Mouse (Mus musculus) midbrain, postnatal 0 days (tissue): Measurements from ENCODE around the gene Cd163l1. TPM values are rescaled to one million over a fixed set of nuclear protein-coding genes. Genes with fewer than 3 reads are reported as not detected.

Source experiments
- ATAC-seq: fragments of 200-750 bp; cut with Nextera tagmentation; 2 replicates; pipeline ENCODE4 v1.8.0; 2017; ENCODE audit warnings: moderate number of reproducible peaks, mild to moderate bottlenecking, moderate TSS enrichment, moderate library complexity; ENCODE audit not compliant: low FRiP score
- DNase-seq: peaks from one replicate; pipeline ENCODE4 v3.0.0-alpha.2; 2015; ENCODE audit warnings: low spot score
- H3K27ac ChIP-seq: fragments of 300-500 bp; sonication (generic); 2 replicates; pipeline ENCODE4 v1.5.1; 2014; ENCODE audit warnings: low read depth, mild to moderate bottlenecking, low read length, mixed read lengths
- H3K27me3 ChIP-seq: fragments of 300-500 bp; sonication (generic); 2 replicates; pipeline ENCODE4 v1.6.1; 2014; ENCODE audit warnings: low read length, control low read depth, mixed read lengths; ENCODE audit not compliant: insufficient read depth
- H3K36me3 ChIP-seq: fragments of 300-500 bp; sonication (generic); 2 replicates; pipeline ENCODE4 v1.6.1; 2014; ENCODE audit warnings: low read length, control low read depth, mixed read lengths; ENCODE audit not compliant: insufficient read depth
- H3K4me1 ChIP-seq: fragments of 300-500 bp; sonication (generic); 2 replicates; pipeline ENCODE4 v1.6.1; 2014; ENCODE audit warnings: mild to moderate bottlenecking, control low read depth, antibody characterized with exemption, low read length, mixed read lengths; ENCODE audit not compliant: insufficient read depth
- H3K4me2 ChIP-seq: fragments of 300-500 bp; sonication (generic); 2 replicates; pipeline ENCODE4 v1.6.1; 2014; ENCODE audit warnings: low read depth, mild to moderate bottlenecking, low read length, mixed read lengths; ENCODE audit not compliant: poor library complexity, severe bottlenecking
- H3K4me3 ChIP-seq: fragments of 300-500 bp; sonication (generic); 2 replicates; pipeline ENCODE4 v1.5.1; 2014; ENCODE audit warnings: low read depth, mild to moderate bottlenecking, low read length, moderate library complexity
- H3K9ac ChIP-seq: fragments of 300-500 bp; sonication (generic); replicated peaks from 2 replicates; pipeline ENCODE4 v1.6.1; 2014; ENCODE audit warnings: mild to moderate bottlenecking, low read length, moderate library complexity, mixed read lengths; ENCODE audit not compliant: poor library complexity, severe bottlenecking
- H3K9me3 ChIP-seq: fragments of 300-500 bp; sonication (generic); 2 replicates; pipeline ENCODE4 v1.6.1; 2016; ENCODE audit warnings: low read length, control low read depth
- CTCF ChIP-seq: IDR thresholded peaks from 2 replicates; pipeline ENCODE4 v1.5.1; 2016; ENCODE audit warnings: antibody characterized with exemption, mild to moderate bottlenecking
- WGBS: fragments of 180-500 bp; shearing (Covaris S2); extraction: QIAGEN DNeasy Blood & Tissue Kit; methylation state at CpG from one replicate; pipeline ENCODE4 v1.1.7; 2014; 5-methylcytosine and 5-hydroxymethylcytosine counted together
- polyA plus RNA-seq: library from polyadenylated mRNA; unstranded; fragments of >200 nt; fragmentation: Nextera tagmentation; extraction: Ambion mirVana; gene quantifications from 2 replicates; pipeline ENCODE4 v1.2.1, GENCODE M21; 2015
- total RNA-seq: library from RNA; depleted of rRNA; stranded (reverse); fragments of >200 nt; gene quantifications from 2 replicates; pipeline ENCODE4 v1.2.3, GENCODE M21; 2014

Gene Cd163l1
- total and polyA plus RNA-seq, 2 experiments from 2014 or later = not detected

GRCm38 (mm10) chr7:140206904-140207303, 11.2 kb upstream of the Cd163l1 start:
- Histone ChIP-seq H3K4me1 (no peaks in the 10 kb centered on the region), H3K4me2 (no peak overlapping the region), H3K27ac (no peak overlapping the region), H3K4me3 (no peak overlapping the region), H3K27me3 (no peaks in the 10 kb centered on the region), H3K9ac (no peak overlapping the region), H3K36me3 (no peaks in the 10 kb centered on the region), H3K9me3 (no peaks in the 10 kb centered on the region)
- no peak for TF ChIP-seq CTCF
- ATAC-seq = no peak
- 80% methylated on average over 3 of the region's 3 CpGs for WGBS
- no peak for DNase-seq

DNA sequence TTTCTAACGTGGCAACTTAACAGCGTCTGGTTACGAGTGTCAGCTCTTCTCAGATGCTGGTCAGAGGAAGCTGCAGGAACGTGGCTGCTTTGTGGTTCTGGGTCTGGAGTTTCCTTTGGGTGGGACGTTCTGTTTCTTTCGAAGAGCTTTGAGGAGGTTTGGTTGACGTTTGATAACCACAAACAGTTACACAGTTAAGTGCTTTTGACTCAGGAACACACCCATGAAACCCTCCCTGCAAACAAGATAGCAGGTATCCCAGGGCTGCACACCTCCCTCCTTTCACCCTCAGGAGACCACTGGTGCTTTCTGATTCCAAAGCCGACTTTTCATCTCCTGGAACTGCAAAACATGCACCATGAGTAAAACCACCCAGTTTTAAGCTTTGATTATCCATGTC, 9.9 kb upstream of the Cd163l1 start:
- ATAC-seq (no peak), DNase-seq (no peak)
- Histone ChIP-seq H3K9ac (no peak overlapping the region), H3K36me3 (no peaks in the 10 kb centered on the region), H3K27me3 (no peaks in the 10 kb centered on the region), H3K27ac (no peak overlapping the region), H3K4me3 (no peak overlapping the region), H3K9me3 (no peaks in the 10 kb centered on the region), H3K4me1 (no peaks in the 10 kb centered on the region), H3K4me2 (no peak overlapping the region)
- TF ChIP-seq CTCF = no peak
- 83% methylated on average over 8 of the region's 8 CpGs for WGBS

- WGBS = 84% methylated on average over 3 of the region's 3 CpGs
- Histone ChIP-seq H3K36me3 (no peaks in the 10 kb centered on the region), H3K27me3 (no peaks in the 10 kb centered on the region), H3K4me3 (no peak overlapping the region), H3K9ac (no peak overlapping the region), H3K4me2 (no peak overlapping the region), H3K9me3 (no peaks in the 10 kb centered on the region), H3K27ac (no peak overlapping the region), H3K4me1 (no peaks in the 10 kb centered on the region)
- TF ChIP-seq CTCF = no peak
- DNase-seq (no peak), ATAC-seq (no peak)
These were observed 9.4 kb upstream of the Cd163l1 start for GRCm38 (mm10) chr7:140208677-140209076.

GRCm38 (mm10) chr7:140213841-140214240, 4.2 kb upstream of the Cd163l1 start:
- no peak for TF ChIP-seq CTCF
- Histone ChIP-seq H3K4me2 (no peak overlapping the region), H3K27ac (no peak overlapping the region), H3K9ac (no peak overlapping the region), H3K36me3 (no peaks in the 10 kb centered on the region), H3K4me1 (no peaks in the 10 kb centered on the region), H3K9me3 (no peaks in the 10 kb centered on the region), H3K27me3 (no peaks in the 10 kb centered on the region), H3K4me3 (no peak overlapping the region)
- WGBS = 80% methylated on average over 5 of the region's 5 CpGs
- ATAC-seq (no peak), DNase-seq (no peak)

DNA sequence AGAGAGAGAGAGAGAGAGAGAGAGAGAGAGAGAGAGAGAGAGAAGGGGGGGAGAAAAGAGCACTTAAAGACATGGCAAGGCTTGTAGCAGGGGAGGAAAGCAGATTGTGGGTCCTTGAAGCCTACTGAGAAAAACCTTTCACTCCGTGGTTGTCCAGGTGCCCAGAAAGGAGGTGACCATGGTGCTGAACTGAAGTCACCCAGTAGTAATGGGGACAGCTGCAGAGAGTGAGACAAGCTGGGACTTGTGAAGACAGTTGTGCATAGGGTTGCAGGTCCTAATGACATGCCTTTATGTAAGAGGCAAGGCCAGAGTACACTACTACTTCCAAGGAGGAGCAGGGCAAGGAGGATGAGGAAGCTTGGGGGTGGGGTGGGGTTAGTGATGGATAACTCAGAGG, 1.2 kb downstream of the Cd163l1 start:
- H3K9ac ChIP-seq = no peak overlapping the region
- no peak for TF ChIP-seq CTCF
- DNase-seq = no peak
- no peaks in the 10 kb centered on the region for H3K4me1 ChIP-seq
- no peaks in the 10 kb centered on the region for H3K27me3 ChIP-seq
- no peak overlapping the region for H3K4me2 ChIP-seq
- no peak for ATAC-seq
- 29% methylated on average over 1 of the region's 1 CpGs for WGBS
- no peaks in the 10 kb centered on the region for H3K36me3 ChIP-seq
- no peak overlapping the region for H3K27ac ChIP-seq
- no peak overlapping the region for H3K4me3 ChIP-seq
- no peaks in the 10 kb centered on the region for H3K9me3 ChIP-seq

DNA sequence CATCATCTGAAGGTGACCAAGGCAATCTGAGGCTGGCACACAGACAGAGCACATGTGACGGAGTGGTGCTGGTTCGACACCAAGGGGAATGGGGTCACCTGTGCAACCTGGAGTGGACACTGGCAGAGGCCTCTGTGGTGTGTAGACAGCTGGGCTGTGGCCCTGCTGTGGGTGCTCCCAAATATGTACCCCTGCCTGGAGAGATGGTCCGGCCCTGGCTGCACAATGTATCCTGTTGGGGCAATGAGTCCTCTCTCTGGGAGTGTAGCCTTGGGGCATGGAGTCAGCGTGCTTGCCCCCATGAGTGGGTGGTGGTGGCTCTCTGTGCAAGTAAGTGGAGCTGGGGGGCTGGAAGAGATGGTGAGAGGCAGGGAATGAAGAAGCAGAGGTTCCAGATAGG, 2.3 kb downstream of the Cd163l1 start:
- WGBS = 83% methylated on average over 4 of the region's 4 CpGs
- Histone ChIP-seq H3K4me3 (no peak overlapping the region), H3K27me3 (no peaks in the 10 kb centered on the region), H3K9ac (no peak overlapping the region), H3K4me1 (no peaks in the 10 kb centered on the region), H3K9me3 (no peaks in the 10 kb centered on the region), H3K36me3 (no peaks in the 10 kb centered on the region), H3K4me2 (no peak overlapping the region), H3K27ac (no peak overlapping the region)
- TF ChIP-seq CTCF = no peak
- no peak for DNase-seq
- ATAC-seq = no peak

GRCm38 (mm10) chr7:140224209-140224608, 6.1 kb downstream of the Cd163l1 start:
- WGBS = 89% methylated on average over 13 of the region's 13 CpGs
- Histone ChIP-seq H3K27ac (no peak overlapping the region), H3K4me1 (no peaks in the 10 kb centered on the region), H3K9ac (no peak overlapping the region), H3K36me3 (no peaks in the 10 kb centered on the region), H3K9me3 (no peaks in the 10 kb centered on the region), H3K4me3 (no peak overlapping the region), H3K4me2 (no peak overlapping the region), H3K27me3 (no peaks in the 10 kb centered on the region)
- TF ChIP-seq CTCF = no peak
- no peak for DNase-seq
- ATAC-seq = no peak
